Mouse (Mus musculus) midbrain, embryonic 11.5 days (tissue): Measurements from ENCODE around the gene Ccdc28a. TPM values are rescaled to one million over a fixed set of nuclear protein-coding genes. Genes with fewer than 3 reads are reported as not detected.
A peak's percentile ranks its signal among the peaks of the same experiment; 100 is the strongest.

Experiments
- ATAC-seq: fragments of 200-750 bp; cut with Nextera tagmentation; 2 replicates; pipeline ENCODE4 v1.8.0; 2017; ENCODE audit warnings: moderate TSS enrichment, moderate library complexity; ENCODE audit not compliant: low FRiP score
- DNase-seq: peaks from one replicate; pipeline ENCODE4 v3.0.0; 2015; ENCODE audit warnings: low spot score; ENCODE audit errors: missing footprints
- H3K27ac ChIP-seq: fragments of 300-500 bp; sonication (generic); 2 replicates; pipeline ENCODE4 v1.5.1; 2014; ENCODE audit warnings: low read depth, low read length
- H3K27me3 ChIP-seq: fragments of 300-500 bp; sonication (generic); 2 replicates; pipeline ENCODE4 v1.6.1; 2014; ENCODE audit warnings: mild to moderate bottlenecking, low read length, moderate library complexity, mixed read lengths; ENCODE audit not compliant: control insufficient read depth, insufficient read depth
- H3K36me3 ChIP-seq: fragments of 300-500 bp; sonication (generic); 2 replicates; pipeline ENCODE4 v1.6.1; 2014; ENCODE audit warnings: mild to moderate bottlenecking, low read length, moderate library complexity, mixed read lengths; ENCODE audit not compliant: control insufficient read depth, insufficient read depth
- H3K4me1 ChIP-seq: fragments of 300-500 bp; sonication (generic); 2 replicates; pipeline ENCODE4 v1.6.1; 2014; ENCODE audit warnings: low read length; ENCODE audit not compliant: control insufficient read depth, insufficient read depth
- H3K4me2 ChIP-seq: fragments of 300-500 bp; sonication (generic); 2 replicates; pipeline ENCODE4 v1.6.1; 2014; ENCODE audit warnings: mild to moderate bottlenecking, moderate library complexity
- H3K4me3 ChIP-seq: fragments of 300-500 bp; sonication (generic); 2 replicates; pipeline ENCODE4 v1.5.1; 2014; ENCODE audit warnings: low read depth, low read length
- H3K9ac ChIP-seq: fragments of 300-500 bp; sonication (generic); 2 replicates; pipeline ENCODE4 v1.6.1; 2014; ENCODE audit warnings: low read length
- H3K9me3 ChIP-seq: fragments of 300-500 bp; sonication (generic); 2 replicates; pipeline ENCODE4 v1.6.1; 2016; ENCODE audit warnings: low read length; ENCODE audit not compliant: control insufficient read depth
- WGBS: fragments of 180-500 bp; shearing (Covaris S2); extraction: QIAGEN DNeasy Blood & Tissue Kit; methylation state at CpG from one replicate; pipeline ENCODE4 v1.1.7; 2014; 5-methylcytosine and 5-hydroxymethylcytosine counted together
- polyA plus RNA-seq: library from polyadenylated mRNA; unstranded; fragments of >200 nt; fragmentation: Nextera tagmentation; extraction: Ambion mirVana; gene quantifications from 2 replicates; pipeline ENCODE4 v1.2.1, GENCODE M21; 2014

Ccdc28a gene
- polyA plus RNA-seq, 1 experiment from 2014 or later, result 7.0 TPM

DNA sequence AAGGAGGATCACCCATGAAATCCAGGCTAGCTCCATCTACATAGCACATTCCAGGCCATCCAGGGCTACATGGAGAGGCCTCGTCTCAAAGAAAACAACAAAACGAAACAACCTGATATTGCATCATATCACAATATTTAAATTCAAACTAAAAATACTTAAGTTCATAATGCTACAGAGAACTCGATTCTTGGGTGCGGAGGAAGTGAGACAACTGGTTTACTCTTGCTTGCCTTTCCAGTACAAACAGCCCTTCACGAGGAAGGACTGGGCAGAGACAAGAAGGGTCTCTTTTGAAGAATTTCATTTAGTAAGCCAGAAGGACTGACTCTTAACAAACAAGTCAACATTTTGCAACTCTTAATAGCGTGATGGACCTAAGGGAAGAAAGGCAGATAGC lies 46.2 kb downstream of the Ccdc28a start:
- no peaks in the 10 kb centered on the region for H3K36me3 ChIP-seq
- 81% methylated on average over 6 of the region's 6 CpGs for WGBS
- H3K9me3 ChIP-seq, result no peaks in the 10 kb centered on the region
- H3K4me3 ChIP-seq, result no peak overlapping the region
- no peak overlapping the region for H3K27ac ChIP-seq
- no peak for ATAC-seq
- H3K9ac ChIP-seq, result no peak overlapping the region
- no peaks in the 10 kb centered on the region for H3K4me1 ChIP-seq
- DNase-seq, result peak; percentile 65
- H3K27me3 ChIP-seq, result no peaks in the 10 kb centered on the region
- H3K4me2 ChIP-seq, result no peak overlapping the region

DNA sequence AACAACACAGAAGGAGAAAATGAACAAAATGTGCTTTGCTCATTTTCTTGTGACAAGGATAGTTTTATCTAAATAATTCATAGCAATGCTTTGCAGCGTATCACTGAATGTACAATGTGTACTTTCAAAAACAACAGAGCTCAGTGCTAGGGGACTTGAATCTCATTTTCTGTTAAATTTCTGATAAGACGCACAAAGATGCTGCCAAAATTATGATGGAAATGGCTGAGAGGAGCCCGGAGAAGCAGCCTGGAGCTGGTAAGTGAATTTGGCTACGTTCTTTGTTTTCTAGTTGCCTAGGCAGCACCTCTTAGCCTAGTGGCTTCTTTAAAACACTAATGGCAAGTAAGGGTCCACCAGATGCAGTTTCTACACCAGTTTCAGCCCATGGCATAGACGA lies 52.6 kb downstream of the Ccdc28a start:
- ATAC-seq, result no peak
- H3K27ac ChIP-seq, result no peak overlapping the region
- peak; percentile 31 for DNase-seq
- no peaks in the 10 kb centered on the region for H3K36me3 ChIP-seq
- no peaks in the 10 kb centered on the region for H3K4me1 ChIP-seq
- H3K27me3 ChIP-seq, result no peaks in the 10 kb centered on the region
- H3K4me2 ChIP-seq, result no peak overlapping the region
- H3K9ac ChIP-seq, result no peak overlapping the region
- no peaks in the 10 kb centered on the region for H3K9me3 ChIP-seq
- WGBS, result 82% methylated on average over 5 of the region's 5 CpGs
- H3K4me3 ChIP-seq, result no peak overlapping the region

DNA sequence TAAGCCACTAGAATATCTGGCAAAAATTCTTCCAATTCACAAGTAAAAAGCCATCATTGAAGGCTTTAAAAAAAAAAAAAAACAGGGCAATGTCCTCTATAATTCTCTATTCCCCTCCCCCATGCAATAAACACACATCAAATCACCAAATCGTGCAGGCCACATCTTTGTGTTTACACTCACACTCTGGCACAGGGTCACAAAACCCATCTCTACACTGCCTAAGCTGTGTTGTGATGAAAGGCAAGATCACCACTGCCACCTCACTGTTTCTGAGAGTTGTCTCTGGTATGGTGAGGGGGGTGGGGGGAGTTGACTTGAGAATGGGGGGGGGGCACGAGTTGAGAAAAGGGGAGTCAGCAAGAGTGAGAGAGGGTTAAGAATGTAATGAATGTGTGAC lies 57.5 kb downstream of the Ccdc28a start:
- H3K4me2 ChIP-seq, result no peak overlapping the region
- DNase-seq (no peak), ATAC-seq (no peak)
- no peak overlapping the region for H3K4me3 ChIP-seq
- no peak overlapping the region for H3K9ac ChIP-seq
- no peaks in the 10 kb centered on the region for H3K27me3 ChIP-seq
- H3K36me3 ChIP-seq, result no peaks in the 10 kb centered on the region
- no peaks in the 10 kb centered on the region for H3K4me1 ChIP-seq
- WGBS, result 62% methylated on average over 2 of the region's 2 CpGs
- H3K27ac ChIP-seq, result no peak overlapping the region
- no peaks in the 10 kb centered on the region for H3K9me3 ChIP-seq

DNA sequence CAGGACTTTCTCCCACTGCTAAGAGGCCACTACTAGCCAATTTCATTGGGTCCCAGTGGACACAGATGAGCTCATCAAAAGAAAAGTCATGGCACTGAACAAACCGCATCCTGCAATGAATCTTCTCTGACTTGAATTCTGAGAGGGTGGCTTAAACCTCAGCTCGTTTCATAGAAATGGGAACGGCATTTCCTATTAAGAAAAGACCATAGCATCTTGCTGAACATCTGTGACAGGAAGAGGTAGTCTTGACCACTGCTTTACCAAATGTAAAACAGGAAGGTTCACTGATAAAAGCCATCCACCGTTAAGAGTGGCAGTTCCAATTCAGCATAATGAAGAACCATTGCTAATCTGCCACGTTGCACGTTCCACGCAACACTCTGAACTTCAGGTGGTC lies 58.1 kb downstream of the Ccdc28a start:
- Histone ChIP-seq H3K27me3 (no peaks in the 10 kb centered on the region), H3K27ac (no peak overlapping the region), H3K4me2 (no peak overlapping the region), H3K9ac (no peak overlapping the region), H3K9me3 (no peaks in the 10 kb centered on the region), H3K4me3 (no peak overlapping the region), H3K36me3 (no peaks in the 10 kb centered on the region), H3K4me1 (no peaks in the 10 kb centered on the region)
- 95% methylated on average over 7 of the region's 7 CpGs for WGBS
- DNase-seq (peak; percentile 31), ATAC-seq (no peak)

DNA sequence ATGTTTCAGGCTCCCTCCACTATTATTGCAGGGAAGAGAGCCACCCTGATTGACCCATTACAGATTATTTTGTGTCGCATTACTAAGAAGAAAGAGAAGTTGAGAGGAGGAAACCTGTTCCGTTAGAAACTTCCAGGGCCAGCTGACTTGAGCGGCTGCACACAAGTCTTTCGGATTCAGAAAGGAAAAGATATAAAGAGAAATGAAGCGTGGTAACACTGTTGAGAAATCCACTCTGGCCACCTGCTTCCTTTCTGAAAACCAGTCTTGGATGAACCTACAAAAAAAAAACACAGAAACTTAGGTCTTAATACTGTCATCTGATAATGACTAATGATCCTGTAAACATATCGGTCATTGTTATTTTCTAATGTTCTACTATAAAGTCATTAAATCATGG lies 59.7 kb downstream of the Ccdc28a start:
- no peak for ATAC-seq
- Histone ChIP-seq H3K4me1 (no peaks in the 10 kb centered on the region), H3K27me3 (no peaks in the 10 kb centered on the region), H3K36me3 (no peaks in the 10 kb centered on the region), H3K27ac (no peak overlapping the region), H3K9ac (no peak overlapping the region), H3K4me2 (no peak overlapping the region), H3K9me3 (no peaks in the 10 kb centered on the region), H3K4me3 (no peak overlapping the region)
- WGBS, result 88% methylated on average over 6 of the region's 6 CpGs
- peak; percentile 33 for DNase-seq

Other genes starting within 250 kb of the Ccdc28a start
- 178 and 189 TPM in 2 replicates for gene Abracl, start 211.7 kb downstream of the Ccdc28a start, polyA plus RNA-seq
- 27.1 TPM in 2 replicates for gene Reps1, start 179.1 kb downstream of the Ccdc28a start, polyA plus RNA-seq
- gene Ect2l, start 24.1 kb downstream of the Ccdc28a start, polyA plus RNA-seq, result 0.22 TPM in 2 replicates
- gene Nhsl1, start 84.0 kb upstream of the Ccdc28a start, polyA plus RNA-seq, result 14.6 and 15.3 TPM in 2 replicates